Mouse (Mus musculus): ENCODE data around the gene Ssbp3. TPM values are rescaled to one million over a fixed set of nuclear protein-coding genes. Genes with fewer than 3 reads are reported as not detected.

The Ssbp3 gene
- total RNA-seq, 2 experiments from 2014 or later: 38.7 to 39.4 TPM

DNA sequence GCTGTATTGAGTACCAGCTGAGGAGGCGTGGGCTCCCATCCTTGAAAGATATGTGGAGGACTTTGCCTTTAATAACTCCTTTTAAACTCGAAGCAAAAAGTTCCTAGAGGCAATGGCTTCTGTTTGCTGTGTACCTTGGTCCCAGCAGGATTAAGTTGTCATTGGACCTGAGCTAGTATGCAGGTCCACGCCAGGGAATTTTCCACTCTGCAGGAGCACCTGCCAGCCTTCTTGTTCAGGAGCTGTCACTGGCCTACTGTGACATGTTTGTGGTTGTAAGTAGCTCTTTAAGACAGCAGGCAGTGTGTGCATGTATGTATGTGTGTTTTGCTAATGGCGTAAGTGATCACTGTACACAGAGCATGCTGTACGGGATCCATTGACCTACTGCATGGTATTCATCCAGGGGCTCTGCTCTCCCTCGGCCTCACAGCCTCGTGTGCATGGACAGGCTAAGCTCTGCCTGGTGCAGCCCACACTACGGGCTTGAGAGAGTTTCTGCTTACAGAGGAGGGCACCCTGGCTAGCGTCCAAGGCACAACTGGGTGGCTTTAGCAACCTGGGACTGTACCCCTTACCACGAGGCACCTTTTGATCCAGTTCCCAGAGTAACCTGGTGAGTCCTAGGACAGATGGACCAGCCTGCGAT is 92.1 kb downstream of the Ssbp3 start:
- intact Hi-C loops (cut with DNase I): no loop called here
- DNase-seq: no peak

DNA sequence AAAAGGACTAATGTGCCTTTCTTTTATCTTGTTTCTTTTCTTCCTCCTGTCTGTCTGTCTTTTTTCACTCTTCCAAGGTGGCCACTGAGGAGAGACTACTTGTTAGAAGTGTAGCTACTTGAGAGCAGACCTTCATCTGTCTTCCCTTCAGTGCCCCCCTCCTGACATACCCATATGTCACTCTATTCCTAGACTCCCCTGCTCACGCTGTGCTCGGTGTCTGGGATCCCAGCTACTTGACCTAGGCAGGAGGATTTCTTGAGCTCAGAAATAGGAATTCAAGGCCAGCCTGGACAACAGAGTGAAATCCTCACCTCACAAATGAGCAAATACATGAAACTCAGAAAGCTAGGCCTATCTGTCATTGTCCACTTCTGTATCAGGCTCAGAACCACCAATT is 92.7 kb downstream of the Ssbp3 start:
- intact Hi-C loops (cut with DNase I): no loop called here
- DNase-seq: no peak

- intact Hi-C loops (cut with DNase I): no loop called here
These were observed 93.3 kb downstream of the Ssbp3 start for GRCm38 (mm10) chr4:107003786-107004185.

GRCm38 (mm10) chr4:107004346-107004745 is 93.8 kb downstream of the Ssbp3 start:
- no peak for DNase-seq
- intact Hi-C loops (cut with DNase I): no loop called here

More at GRCm38 (mm10) chr4:107003786-107004185, 93.3 kb downstream of the Ssbp3 start:
- no peak for DNase-seq

GRCm38 (mm10) chr4:107005166-107005565 is 94.7 kb downstream of the Ssbp3 start:
- no peak for DNase-seq
- intact Hi-C loops (cut with DNase I): no loop called here

DNA sequence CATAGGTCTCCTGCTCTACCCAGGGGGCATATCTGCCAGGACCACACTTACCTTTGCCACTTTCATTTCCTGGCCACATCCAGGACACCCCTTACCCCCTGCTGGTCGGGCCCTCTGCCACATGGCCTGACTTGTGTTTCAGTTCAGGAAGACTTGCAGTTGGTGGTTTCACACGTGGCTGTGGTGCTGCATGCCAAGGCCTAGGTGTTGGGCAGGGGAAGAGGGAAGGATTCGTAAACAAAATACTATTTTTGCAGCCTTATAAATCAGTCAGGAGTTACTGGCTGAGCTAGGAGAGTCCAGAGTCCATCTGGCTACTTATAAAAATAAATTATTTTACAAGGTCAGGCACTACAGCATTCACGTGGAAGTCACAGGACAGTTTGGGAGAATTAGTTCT is 95.7 kb downstream of the Ssbp3 start:
- DNase-seq: no peak
- intact Hi-C loops (cut with DNase I): no loop called here

- intact Hi-C loops (cut with DNase I): no loop called here
- no peak for DNase-seq
These were observed 96.3 kb downstream of the Ssbp3 start for GRCm38 (mm10) chr4:107006807-107007206.

- DNase-seq: no peak
- intact Hi-C loops (cut with DNase I): no loop called here
These were observed 96.9 kb downstream of the Ssbp3 start for GRCm38 (mm10) chr4:107007359-107007758.

DNA sequence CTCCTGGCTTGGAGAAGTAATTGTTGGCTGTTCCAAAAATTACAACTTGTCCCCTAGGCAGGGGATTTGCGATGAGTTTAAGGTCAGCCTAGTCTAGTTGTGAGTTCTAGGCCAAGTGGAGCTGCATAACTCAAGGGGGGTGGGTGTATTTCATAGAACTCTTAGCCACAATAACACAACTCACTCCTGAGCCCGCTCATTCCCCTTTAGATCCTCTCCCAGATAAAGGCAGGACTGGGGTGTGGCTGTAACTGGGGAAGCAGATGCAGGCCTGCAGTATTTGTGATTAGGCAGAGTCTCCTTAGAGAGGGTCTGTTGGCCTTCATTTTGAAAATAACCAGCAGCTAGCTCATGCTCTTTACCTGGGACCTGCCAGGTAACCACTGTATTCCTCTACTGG is 97.7 kb downstream of the Ssbp3 start:
- no peak for DNase-seq
- intact Hi-C loops (cut with DNase I): no loop called here

DNA sequence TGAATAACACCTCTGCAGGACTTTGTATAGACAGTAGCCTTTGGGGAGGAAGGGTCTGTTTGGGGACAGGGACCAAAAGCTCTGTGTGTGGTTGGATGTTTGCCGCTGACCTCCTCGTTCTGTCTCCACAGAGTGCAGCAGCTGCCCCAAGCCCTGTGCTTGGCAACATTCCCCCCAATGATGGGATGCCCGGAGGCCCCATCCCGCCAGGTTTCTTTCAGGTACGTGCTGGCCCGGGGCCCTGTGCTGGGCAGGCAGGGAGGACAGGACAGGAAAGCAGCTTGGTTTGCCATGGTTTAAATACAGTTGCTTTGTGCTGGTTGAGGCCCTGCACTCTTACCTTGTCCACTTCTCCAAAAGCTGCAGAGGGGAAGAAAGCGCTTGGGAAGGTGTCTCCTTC is 99.0 kb downstream of the Ssbp3 start:
- intact Hi-C loops (cut with DNase I): no loop called here
- no peak for DNase-seq

DNA sequence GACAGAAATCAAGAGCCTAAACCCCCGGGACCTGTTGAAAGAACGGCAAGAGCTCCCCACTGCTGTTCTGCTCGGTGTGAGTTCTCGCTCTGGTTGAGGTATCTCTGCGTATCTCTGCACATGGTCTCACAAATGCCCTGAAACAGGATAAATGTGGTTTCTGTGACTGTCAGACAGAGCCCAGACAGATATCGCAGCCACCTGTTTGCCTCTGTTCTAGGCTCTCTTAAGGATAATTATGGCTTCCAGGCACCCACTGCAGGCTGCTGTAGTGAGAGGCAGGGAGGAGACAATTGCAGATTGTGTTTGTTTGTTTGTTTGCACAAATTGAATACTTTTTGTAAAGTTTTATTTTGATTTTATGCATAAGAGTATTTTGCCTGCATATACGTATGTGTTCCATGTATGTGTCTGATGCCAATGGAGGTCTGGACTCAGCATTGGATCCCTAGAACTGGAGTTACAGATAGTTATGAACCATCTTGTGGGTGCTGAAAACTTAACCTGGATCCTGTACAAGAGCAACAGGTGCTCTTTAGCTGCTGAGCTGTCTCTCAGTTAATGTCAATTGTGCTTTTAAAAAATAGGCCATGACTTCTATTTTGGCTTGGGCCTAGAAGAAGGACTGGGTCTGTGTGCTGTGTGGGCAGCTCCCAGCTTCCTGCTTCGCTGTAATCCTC is 101.0 kb downstream of the Ssbp3 start:
- DNase-seq: no peak
- intact Hi-C loops (cut with DNase I): no loop called here

DNA sequence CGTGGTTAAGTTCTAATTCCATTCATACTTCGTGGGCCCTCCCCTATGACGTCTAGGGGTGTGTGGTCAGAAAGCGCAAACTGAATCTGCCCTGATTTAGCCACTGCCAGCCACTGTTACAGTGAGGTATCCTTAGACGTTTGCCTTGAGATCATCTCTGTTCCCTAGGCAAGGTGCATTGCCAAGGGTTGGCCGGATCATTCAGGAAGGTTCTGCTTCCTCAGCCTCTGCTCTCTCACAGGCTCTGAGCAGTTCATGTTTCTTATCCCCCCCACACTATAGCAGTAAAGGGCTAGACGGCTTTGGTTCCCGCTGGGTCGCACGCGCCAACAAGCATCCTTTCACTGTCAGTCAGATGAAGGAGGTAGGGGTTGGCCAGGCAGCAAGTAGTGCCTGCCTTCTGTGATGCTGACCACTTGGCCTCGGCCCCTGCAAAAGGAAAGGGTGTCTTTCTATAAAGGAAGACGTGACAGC is 101.5 kb downstream of the Ssbp3 start:
- intact Hi-C loops (cut with DNase I): no loop called here
- DNase-seq: no peak

DNA sequence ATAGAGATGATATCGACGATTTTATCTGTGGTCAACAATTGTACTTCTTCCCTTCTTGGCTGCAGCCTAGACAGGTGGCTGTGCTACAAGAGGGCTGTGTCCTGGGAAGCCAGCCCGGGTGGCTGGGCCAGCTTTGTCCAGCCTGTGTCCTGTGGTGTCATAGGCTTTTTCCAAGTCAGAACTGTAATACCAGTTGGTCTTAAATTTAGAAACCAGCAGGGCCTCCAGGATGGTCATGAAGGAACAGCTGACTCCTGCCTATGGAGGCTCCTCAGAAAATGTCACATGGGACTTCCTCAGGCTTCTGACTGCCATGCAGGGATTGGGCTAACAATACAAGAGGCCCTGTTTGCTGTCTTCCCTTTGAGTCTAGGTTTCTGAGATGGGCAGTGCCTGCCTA is 102.1 kb downstream of the Ssbp3 start:
- DNase-seq: peak; percentile 41 to 46
- intact Hi-C loops (cut with DNase I): no loop called here

DNA sequence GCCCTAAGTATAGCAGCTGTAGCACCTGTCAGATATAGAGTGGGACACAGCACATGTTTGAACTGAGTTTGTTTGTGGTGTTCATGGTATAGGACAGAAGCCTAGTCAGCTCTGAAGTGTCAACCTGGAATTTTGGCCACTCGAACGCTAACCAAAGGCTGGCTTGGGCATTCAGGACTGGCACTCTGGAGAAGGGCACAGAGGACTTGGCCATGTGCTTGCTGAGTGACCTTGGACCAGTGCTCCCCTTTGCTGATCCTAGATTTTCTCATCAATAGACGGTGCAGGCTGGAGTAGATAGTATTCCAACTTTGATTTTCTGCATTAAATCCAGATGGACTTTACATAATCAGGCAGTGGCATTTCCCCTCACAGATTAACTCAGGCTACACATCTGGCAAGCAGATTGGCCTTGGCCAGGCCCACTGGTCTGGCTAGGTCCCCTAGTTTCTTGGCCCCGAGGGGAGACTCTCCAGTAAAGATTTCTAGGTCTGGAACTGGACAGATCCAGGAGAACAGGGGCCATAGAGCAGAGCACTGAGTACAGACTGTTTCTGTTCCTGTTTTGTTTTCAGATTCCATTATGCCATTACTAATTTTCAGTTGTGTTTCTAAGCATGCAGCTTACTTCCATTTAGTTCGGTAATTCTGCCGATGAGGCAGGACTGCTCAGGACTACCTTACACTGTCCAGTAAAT is 102.8 kb downstream of the Ssbp3 start:
- peak; percentile 53 to 66 for DNase-seq

GRCm38 (mm10) chr4:107013817-107014260 is 103.3 kb downstream of the Ssbp3 start:
- intact Hi-C loops (cut with DNase I): no loop called here
- DNase-seq: no peak

More for the DNA sequence above, 102.8 kb downstream of the Ssbp3 start:
- intact Hi-C loops (cut with DNase I): no loop called here

GRCm38 (mm10) chr4:107015971-107016511 is 105.5 kb downstream of the Ssbp3 start:
- intact Hi-C loops (cut with DNase I): no loop called here
- peak in 1 of 2 experiments; percentile 20 for DNase-seq

DNA sequence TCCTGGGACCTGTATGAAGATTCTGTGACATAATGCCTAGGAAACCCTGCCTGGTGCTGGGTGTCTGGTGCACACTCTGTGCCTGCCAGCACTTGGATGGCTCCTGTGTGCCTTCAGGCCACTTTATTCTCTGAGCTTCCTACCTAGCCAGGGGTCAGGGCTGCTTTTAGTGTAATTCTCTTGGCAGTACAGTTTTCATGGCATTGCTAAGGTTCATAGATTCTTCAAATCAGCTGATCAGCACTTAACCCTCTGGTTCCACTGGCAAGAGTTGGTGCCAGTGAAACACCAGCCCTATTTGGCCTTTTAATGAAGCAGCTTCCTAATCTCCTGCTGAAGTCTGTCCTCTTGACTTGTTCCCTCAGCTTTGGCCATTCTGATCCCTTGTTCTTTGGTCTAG is 106.8 kb downstream of the Ssbp3 start:
- intact Hi-C loops (cut with DNase I): no loop called here

DNA sequence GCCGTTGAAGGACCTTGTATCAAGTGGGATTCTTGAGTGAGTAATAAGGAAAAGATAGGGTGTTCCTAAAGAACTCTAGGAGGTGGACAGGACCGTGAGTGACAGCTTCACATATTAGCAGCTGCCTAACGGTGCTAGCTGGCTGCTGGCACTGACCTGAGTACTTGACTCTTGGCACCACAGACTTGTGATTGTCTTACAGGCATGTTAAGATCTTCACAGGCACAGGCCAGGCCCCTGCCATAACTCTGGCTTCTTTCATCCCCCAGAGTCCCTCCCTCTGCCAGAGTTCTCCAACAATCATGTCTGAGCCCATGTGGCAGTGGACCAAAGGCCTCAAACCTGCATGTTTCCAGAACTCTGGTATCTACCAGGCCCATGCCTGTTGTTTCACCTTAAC is 108.0 kb downstream of the Ssbp3 start:
- intact Hi-C loops (cut with DNase I): no loop called here
- DNase-seq: peak; percentile 34 to 37

More for the DNA sequence above, 106.8 kb downstream of the Ssbp3 start:
- no peak for DNase-seq

GRCm38 (mm10) chr4:107019027-107019426 is 108.5 kb downstream of the Ssbp3 start:
- peak; percentile 24 to 37 for DNase-seq
- intact Hi-C loops (cut with DNase I): no loop called here

DNA sequence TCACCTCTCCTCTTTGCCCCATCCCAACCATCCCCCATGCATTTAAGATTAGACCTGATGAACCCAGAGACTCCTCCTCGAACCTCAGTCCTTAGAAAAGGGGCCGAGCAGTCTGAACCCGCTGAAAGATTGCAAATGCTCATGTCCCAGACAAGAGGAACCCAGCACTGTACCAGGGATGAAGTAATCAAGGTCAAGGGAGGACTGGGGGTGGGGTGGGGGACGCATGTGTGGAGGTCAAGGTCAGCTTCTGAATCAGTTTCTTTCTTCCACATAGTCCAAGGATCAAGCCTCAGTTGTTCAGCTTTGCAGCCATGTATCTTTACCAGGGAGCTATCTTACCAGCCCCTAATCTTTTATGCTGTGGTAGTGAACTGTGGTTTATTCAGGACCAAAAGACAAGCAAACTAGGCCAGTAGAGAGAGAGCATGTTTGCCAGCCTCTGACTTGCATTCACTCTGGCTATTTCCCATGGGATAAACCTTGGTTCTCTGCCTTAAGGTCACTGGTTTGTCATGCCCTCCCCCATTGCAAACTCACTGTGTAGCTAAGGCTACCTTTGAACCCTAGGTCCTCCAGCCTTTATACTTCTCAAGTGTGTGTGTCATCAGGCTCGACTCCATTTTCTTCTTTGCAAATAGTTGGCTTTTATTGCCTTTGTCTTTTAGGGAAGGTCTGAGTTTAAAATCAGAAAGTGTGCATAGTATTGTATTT is 109.9 kb downstream of the Ssbp3 start:
- no peak for DNase-seq
- intact Hi-C loops (cut with DNase I): no loop called here

- intact Hi-C loops (cut with DNase I): no loop called here
- no peak for DNase-seq
These were observed 111.0 kb downstream of the Ssbp3 start for GRCm38 (mm10) chr4:107021464-107021863.
